Mouse (Mus musculus) stomach, embryonic 16.5 days (tissue): Measurements from ENCODE around the gene Cd247. TPM values are rescaled to one million over a fixed set of nuclear protein-coding genes. Genes with fewer than 3 reads are reported as not detected.

Experiments used
- ATAC-seq: fragments of 200-750 bp; cut with Nextera tagmentation; 2 replicates; pipeline ENCODE4 v1.8.0; 2017; ENCODE audit warnings: moderate number of reproducible peaks, moderate TSS enrichment; ENCODE audit not compliant: insufficient read depth, low FRiP score
- H3K27ac ChIP-seq: fragments of 300-500 bp; sonication (generic); 2 replicates; pipeline ENCODE4 v1.5.1; 2014; ENCODE audit warnings: low read length
- H3K27me3 ChIP-seq: fragments of 300-500 bp; sonication (generic); 2 replicates; pipeline ENCODE4 v1.6.1; 2014; ENCODE audit warnings: low read length, control low read depth, mixed read lengths; ENCODE audit not compliant: control insufficient read depth, insufficient read depth
- H3K36me3 ChIP-seq: fragments of 300-500 bp; sonication (generic); 2 replicates; pipeline ENCODE4 v1.6.1; 2014; ENCODE audit warnings: low read length; ENCODE audit not compliant: control insufficient read depth, insufficient read depth
- H3K4me1 ChIP-seq: fragments of 300-500 bp; sonication (generic); 2 replicates; pipeline ENCODE4 v1.6.1; 2014; ENCODE audit warnings: low read length, control low read depth, mixed read lengths; ENCODE audit not compliant: control insufficient read depth, insufficient read depth
- H3K4me2 ChIP-seq: fragments of 300-500 bp; sonication (generic); 2 replicates; pipeline ENCODE4 v1.6.1; 2014; ENCODE audit warnings: low read depth, low read length, mixed read lengths
- H3K4me3 ChIP-seq: fragments of 300-500 bp; sonication (generic); replicated peaks from 2 replicates; pipeline ENCODE4 v1.5.1; 2014; ENCODE audit warnings: mild to moderate bottlenecking, low read length
- H3K9ac ChIP-seq: fragments of 300-500 bp; sonication (generic); 2 replicates; pipeline ENCODE4 v1.6.1; 2014; ENCODE audit warnings: low read length
- H3K9me3 ChIP-seq: fragments of 300-500 bp; sonication (generic); replicated peaks from 2 replicates; pipeline ENCODE4 v1.6.1; 2016; ENCODE audit warnings: low read length, control low read depth; ENCODE audit not compliant: control insufficient read depth
- WGBS: fragments of 180-500 bp; shearing (Covaris S2); extraction: QIAGEN DNeasy Blood & Tissue Kit; methylation state at CpG from one replicate; pipeline ENCODE4 v1.1.7; 2014; 5-methylcytosine and 5-hydroxymethylcytosine counted together
- polyA plus RNA-seq: library from polyadenylated mRNA; unstranded; fragments of >200 nt; fragmentation: Nextera tagmentation; extraction: Ambion mirVana; gene quantifications from 2 replicates; pipeline ENCODE4 v1.2.1, GENCODE M21; 2015

Cd247 gene
- polyA plus RNA-seq, 1 experiment from 2014 or later: 0.36 TPM

- Histone ChIP-seq H3K9me3 (no peaks in the 10 kb centered on the region), H3K4me1 (no peaks in the 10 kb centered on the region), H3K4me3 (no peak overlapping the region), H3K36me3 (no peaks in the 10 kb centered on the region), H3K4me2 (no peak overlapping the region), H3K27ac (no peak overlapping the region), H3K9ac (no peak overlapping the region), H3K27me3 (no peaks in the 10 kb centered on the region)
- WGBS: 28% methylated on average over 11 of the region's 11 CpGs
- no peak for ATAC-seq
Measured at GRCm38 (mm10) chr1:165786296-165786695, 2.2 kb upstream of the Cd247 start.

- Histone ChIP-seq H3K4me3 (no peak overlapping the region), H3K9ac (no peak overlapping the region), H3K36me3 (no peaks in the 10 kb centered on the region), H3K4me2 (no peak overlapping the region), H3K27me3 (no peaks in the 10 kb centered on the region), H3K4me1 (no peaks in the 10 kb centered on the region), H3K9me3 (no peaks in the 10 kb centered on the region), H3K27ac (no peak overlapping the region)
- ATAC-seq: no peak
- 89% methylated on average over 17 of the region's 17 CpGs for WGBS
Measured at GRCm38 (mm10) chr1:165789066-165789660, 682 bp downstream of the Cd247 start.

- ATAC-seq: peak; percentile 66; the same call in 1 of the 2 replicates
Measured at GRCm38 (mm10) chr1:165789963-165790362, 1.5 kb downstream of the Cd247 start.

GRCm38 (mm10) chr1:165790461-165791210, 2.2 kb downstream of the Cd247 start:
- Histone ChIP-seq H3K4me1 (no peaks in the 10 kb centered on the region), H3K9me3 (no peaks in the 10 kb centered on the region), H3K27me3 (no peaks in the 10 kb centered on the region), H3K4me2 (no peak overlapping the region), H3K27ac (no peak overlapping the region), H3K9ac (no peak overlapping the region), H3K4me3 (no peak overlapping the region), H3K36me3 (no peaks in the 10 kb centered on the region)
- ATAC-seq: no peak
- WGBS: 86% methylated on average over 17 of the region's 17 CpGs

More at GRCm38 (mm10) chr1:165789963-165790362, 1.5 kb downstream of the Cd247 start:
- Histone ChIP-seq H3K27ac (no peak overlapping the region), H3K4me1 (no peaks in the 10 kb centered on the region), H3K9me3 (no peaks in the 10 kb centered on the region), H3K4me2 (no peak overlapping the region), H3K4me3 (no peak overlapping the region), H3K36me3 (no peaks in the 10 kb centered on the region), H3K9ac (no peak overlapping the region), H3K27me3 (no peaks in the 10 kb centered on the region)
- WGBS: 81% methylated on average over 6 of the region's 6 CpGs

GRCm38 (mm10) chr1:165791411-165791810, 2.9 kb downstream of the Cd247 start:
- no peak overlapping the region for H3K4me3 ChIP-seq
- no peaks in the 10 kb centered on the region for H3K4me1 ChIP-seq
- H3K9ac ChIP-seq: no peak overlapping the region
- H3K4me2 ChIP-seq: no peak overlapping the region
- H3K27me3 ChIP-seq: no peaks in the 10 kb centered on the region
- no peaks in the 10 kb centered on the region for H3K9me3 ChIP-seq
- WGBS: 87% methylated on average over 9 of the region's 9 CpGs
- no peak for ATAC-seq
- no peaks in the 10 kb centered on the region for H3K36me3 ChIP-seq
- no peak overlapping the region for H3K27ac ChIP-seq

GRCm38 (mm10) chr1:165801709-165802310, 13.3 kb downstream of the Cd247 start:
- no peak overlapping the region for H3K4me3 ChIP-seq
- H3K27ac ChIP-seq: no peak overlapping the region
- WGBS: 76% methylated on average over 11 of the region's 11 CpGs
- no peak for ATAC-seq
- no peaks in the 10 kb centered on the region for H3K4me1 ChIP-seq
- no peaks in the 10 kb centered on the region for H3K9me3 ChIP-seq
- H3K9ac ChIP-seq: no peak overlapping the region
- H3K36me3 ChIP-seq: no peaks in the 10 kb centered on the region
- no peak overlapping the region for H3K4me2 ChIP-seq
- H3K27me3 ChIP-seq: no peaks in the 10 kb centered on the region

- no peaks in the 10 kb centered on the region for H3K4me1 ChIP-seq
- H3K36me3 ChIP-seq: no peaks in the 10 kb centered on the region
- H3K4me2 ChIP-seq: no peak overlapping the region
- H3K4me3 ChIP-seq: no peak overlapping the region
- H3K9me3 ChIP-seq: no peaks in the 10 kb centered on the region
- no peak overlapping the region for H3K9ac ChIP-seq
- no peak overlapping the region for H3K27ac ChIP-seq
- no peak for ATAC-seq
- WGBS: 87% methylated on average over 5 of the region's 5 CpGs
- H3K27me3 ChIP-seq: no peaks in the 10 kb centered on the region
Measured at GRCm38 (mm10) chr1:165803107-165803506, 14.6 kb downstream of the Cd247 start.

- 88% methylated on average over 4 of the region's 4 CpGs for WGBS
- H3K4me3 ChIP-seq: no peak overlapping the region
- no peaks in the 10 kb centered on the region for H3K36me3 ChIP-seq
- no peaks in the 10 kb centered on the region for H3K9me3 ChIP-seq
- no peak overlapping the region for H3K9ac ChIP-seq
- H3K27ac ChIP-seq: no peak overlapping the region
- no peak for ATAC-seq
- no peaks in the 10 kb centered on the region for H3K4me1 ChIP-seq
- H3K27me3 ChIP-seq: no peaks in the 10 kb centered on the region
- H3K4me2 ChIP-seq: no peak overlapping the region
Measured at GRCm38 (mm10) chr1:165804133-165804532, 15.7 kb downstream of the Cd247 start.

GRCm38 (mm10) chr1:165810633-165811032, 22.2 kb downstream of the Cd247 start:
- H3K4me3 ChIP-seq: no peak overlapping the region
- no peaks in the 10 kb centered on the region for H3K36me3 ChIP-seq
- H3K9me3 ChIP-seq: no peaks in the 10 kb centered on the region
- H3K4me2 ChIP-seq: no peak overlapping the region
- no peaks in the 10 kb centered on the region for H3K4me1 ChIP-seq
- WGBS: 72% methylated on average over 2 of the region's 2 CpGs
- no peak for ATAC-seq
- no peaks in the 10 kb centered on the region for H3K27me3 ChIP-seq
- no peak overlapping the region for H3K9ac ChIP-seq
- H3K27ac ChIP-seq: no peak overlapping the region
